Mouse (Mus musculus): ENCODE measurements around the gene Sdf4.

GRCm38 (mm10) chr4:156021942-156022419 is 29.3 kb downstream of the Sdf4 start:
- TF ChIP-seq POLR2A (IDR thresholded peaks at IDR 0.05; ENCODE audit: low read depth, low read length) (no peak), CTCF (IDR thresholded peaks at IDR 0.05; ENCODE audit: extremely low read depth, insufficient read length, insufficient replicate concordance, low read depth, low read length) (no peak)
